Mouse (Mus musculus) brain, adult 10 weeks (tissue): ENCODE data around the gene Rrm2. TPM values are rescaled to one million over a fixed set of nuclear protein-coding genes. Genes with fewer than 3 reads are reported as not detected.

Source experiments
- polyA plus RNA-seq: library from polyadenylated mRNA; stranded (reverse); fragments of 350-450 nt; fragmentation: Illumina TruSeq; extraction: RNeasy Lipid Tissue Mini Kit (QIAGEN cat#74804); gene quantifications from one replicate; pipeline ENCODE4 v1.2.3, GENCODE M21; 2015; ENCODE audit warnings: low read depth, low replicate concordance

The Rrm2 gene
- 2.7 TPM for polyA plus RNA-seq

DNA sequence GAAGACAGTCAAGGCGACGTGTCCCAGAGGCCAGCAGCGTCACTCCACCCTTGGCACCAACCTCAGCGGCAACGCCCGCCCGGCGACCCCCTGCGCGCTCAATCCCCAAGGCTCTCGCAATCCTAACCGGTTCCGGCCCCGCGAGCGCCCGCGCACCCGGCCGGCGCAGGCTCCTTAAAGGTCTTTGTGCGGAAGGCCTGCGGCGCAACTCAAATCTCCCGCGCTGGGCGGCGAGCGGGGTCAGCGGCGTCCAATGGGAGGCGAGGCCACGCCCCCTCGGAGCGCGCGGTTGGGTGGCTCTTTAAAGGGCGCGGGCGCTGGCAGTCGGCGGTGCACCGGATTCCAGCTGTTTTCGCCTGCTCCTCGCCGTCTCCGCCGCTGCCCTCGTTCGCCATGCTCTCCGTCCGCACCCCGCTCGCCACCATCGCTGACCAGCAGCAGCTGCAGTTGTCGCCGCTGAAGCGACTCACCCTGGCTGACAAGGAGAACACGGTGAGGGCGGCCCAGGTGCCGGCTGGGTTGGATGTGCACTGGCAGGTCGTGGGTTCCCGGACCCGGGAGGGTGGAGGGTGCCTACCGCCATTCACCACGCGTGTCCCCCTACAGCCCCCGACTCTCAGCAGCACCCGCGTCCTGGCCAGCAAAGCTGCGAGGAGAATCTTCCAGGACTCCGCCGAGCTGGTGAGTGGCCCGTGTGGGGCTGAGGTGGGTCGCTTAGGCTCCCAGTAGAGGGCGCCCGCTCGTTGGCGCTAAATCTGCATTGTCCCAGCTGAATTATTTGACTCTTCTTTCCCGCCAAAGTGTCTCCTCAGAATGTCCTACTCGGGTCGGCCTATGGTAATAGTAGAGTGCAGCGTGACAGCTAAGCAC lies at the start of gene Rrm2:
Gene Rrm2, plus strand, starts transcription at position 288 of the 870 bp plus-strand sequence.

DNA sequence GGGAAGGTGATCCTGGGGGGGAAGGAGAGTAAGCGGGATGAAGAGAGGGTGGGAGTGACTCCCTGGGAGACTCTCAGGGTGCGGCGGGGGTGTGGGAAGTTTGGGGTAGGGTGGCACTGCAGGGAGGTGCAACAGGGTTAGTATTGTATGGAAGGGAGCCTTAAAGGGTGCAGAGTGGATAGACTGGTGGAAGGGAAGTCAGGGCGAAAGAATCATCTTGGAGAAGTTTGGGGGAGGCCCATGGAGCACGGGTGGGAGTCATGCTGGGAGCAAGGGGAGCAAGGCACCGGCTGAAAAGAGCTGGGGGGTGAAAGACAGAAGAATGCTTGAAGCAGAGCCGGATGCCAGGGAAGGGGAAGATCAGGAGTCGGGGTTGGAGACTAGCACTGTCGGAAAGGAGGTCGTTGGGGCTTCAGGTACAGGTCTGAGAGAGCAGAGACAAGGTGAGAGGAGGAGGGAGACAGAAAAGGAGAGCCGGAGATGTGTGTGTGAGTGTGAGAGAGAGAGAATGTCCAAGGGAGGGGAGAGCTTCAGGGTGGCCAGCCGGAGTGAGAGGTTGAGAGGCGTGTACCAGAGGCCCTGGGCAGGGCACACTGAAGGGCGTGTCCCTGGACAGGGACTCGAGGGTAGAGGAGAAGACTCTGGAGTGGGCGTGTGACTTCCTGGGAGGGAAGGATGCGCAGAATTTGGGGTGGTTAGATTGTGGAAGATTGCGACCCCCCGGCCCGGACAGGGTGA lies 26.6 kb upstream of the Rrm2 start, which contains the start of gene Cys1:
Gene Cys1, minus strand, starts transcription at position 528 of the 738 bp plus-strand sequence.

Other genes starting within 250 kb of the Rrm2 start
- 21.7 TPM for gene Taf1b, start 209.9 kb upstream of the Rrm2 start, polyA plus RNA-seq
- gene Grhl1, start 136.0 kb upstream of the Rrm2 start, polyA plus RNA-seq = 9.5 TPM
- 3.9 TPM for gene Klf11, start 57.0 kb upstream of the Rrm2 start, polyA plus RNA-seq
- 17.0 TPM for gene Cys1, start 26.4 kb upstream of the Rrm2 start, polyA plus RNA-seq
- gene Mboat2, start 122.6 kb downstream of the Rrm2 start, polyA plus RNA-seq = 34.5 TPM